Mouse (Mus musculus): Measurements from ENCODE around the gene Plekha7.

GRCm38 (mm10) chr7:116221883-116222282 is 86.3 kb downstream of the Plekha7 start:
- no peak for TF ChIP-seq CTCF (IDR thresholded peaks at IDR 0.05; ENCODE audit: control insufficient read depth, insufficient read depth, low read length)
- TF ChIP-seq POLR2A (IDR thresholded peaks at IDR 0.05; ENCODE audit: borderline replicate concordance, control insufficient read depth, low read depth, low read length) = no peak

Data from bone marrow, adult 2 months (tissue).